Mouse (Mus musculus): ENCODE results near the gene Cnot2.
"Not testable (repeated sequence)": the region's sequence is repeated elsewhere in the genome, so short reads cannot be mapped to it uniquely, and the experiment has no call there.

Cnot2 gene

DNA sequence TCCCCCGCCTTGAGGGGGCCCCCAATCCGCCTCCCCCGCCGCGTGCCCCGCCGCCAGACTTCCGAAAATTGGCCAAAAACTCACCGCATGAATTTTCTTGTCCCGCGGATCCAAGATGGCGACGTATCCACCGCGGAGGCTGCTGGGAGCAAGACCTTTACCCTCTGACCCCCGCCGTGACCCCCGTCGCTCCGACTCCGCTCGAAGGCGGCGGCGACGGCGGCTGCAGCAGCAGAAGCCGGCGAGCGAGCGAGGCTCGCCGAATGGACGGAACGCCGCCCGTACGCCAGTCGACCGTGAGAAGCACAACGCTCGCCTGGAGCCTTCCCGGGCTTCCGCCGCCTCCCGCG lies at the start of gene Cnot2:
TSS of gene Cnot2 (minus strand) at position 143 of the 350 bp plus-strand sequence.
- DNase-seq = peak; percentile 86 to 97

DNA sequence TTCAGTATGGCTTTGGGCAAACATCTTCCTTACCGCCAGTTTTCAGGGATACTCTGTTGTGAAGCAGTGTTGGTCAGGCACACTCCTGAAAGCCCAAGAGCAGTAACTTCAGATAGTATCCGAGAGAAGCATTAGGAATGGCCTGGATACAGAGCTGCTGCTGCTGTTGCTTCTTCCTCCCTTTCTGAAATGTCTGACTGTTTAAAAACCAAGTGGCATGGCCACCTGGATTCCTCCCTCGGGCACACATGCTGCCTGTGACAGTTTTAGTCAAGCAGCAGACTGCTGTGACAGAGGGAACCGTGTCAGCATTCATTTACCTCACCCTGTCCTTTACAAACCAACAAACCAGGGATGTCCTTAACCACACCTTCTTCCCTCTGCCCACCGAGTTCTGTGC lies 47.6 kb upstream of the Cnot2 start:
- DNase-seq = no peak

DNA sequence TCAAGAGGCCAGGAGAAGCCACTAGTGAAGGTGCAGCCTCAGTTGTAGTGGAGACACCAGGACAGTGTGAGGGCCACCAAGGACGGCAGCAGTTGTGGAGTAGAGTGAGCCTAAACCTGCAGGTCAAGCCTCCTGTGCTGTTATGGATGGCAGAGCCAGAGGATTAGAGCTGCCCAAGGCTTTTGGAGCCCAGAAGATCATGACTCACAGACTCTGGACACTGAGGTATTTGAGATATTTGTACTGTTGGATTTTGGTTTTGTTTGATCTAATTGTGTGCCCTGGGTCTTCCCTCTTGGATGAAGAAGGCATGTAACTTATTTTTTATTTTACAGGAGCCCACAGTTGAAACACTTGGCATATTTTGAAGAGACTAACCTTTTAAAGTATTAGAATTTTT lies 44.7 kb upstream of the Cnot2 start:
- no peak for DNase-seq

DNA sequence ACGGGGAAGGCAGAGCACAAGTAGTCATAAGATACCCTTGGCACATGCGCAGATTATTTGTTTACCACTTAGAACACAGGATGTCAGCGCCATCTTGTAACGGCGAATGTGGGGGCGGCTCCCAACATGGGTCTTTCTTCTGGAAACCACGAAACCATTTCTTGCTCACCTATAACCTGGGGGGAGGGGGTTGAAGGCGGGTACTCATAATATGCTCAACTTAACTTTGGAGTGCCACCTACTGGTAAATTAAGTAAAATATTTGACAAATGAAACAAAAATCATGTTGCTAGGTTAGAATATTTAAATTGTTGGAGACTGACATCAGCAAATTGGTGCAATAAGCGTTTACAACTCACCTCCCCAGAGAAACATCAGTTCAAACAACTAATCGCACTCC lies 31.9 kb upstream of the Cnot2 start:
- peak in 1 of 2 experiments; percentile 9 for DNase-seq

DNA sequence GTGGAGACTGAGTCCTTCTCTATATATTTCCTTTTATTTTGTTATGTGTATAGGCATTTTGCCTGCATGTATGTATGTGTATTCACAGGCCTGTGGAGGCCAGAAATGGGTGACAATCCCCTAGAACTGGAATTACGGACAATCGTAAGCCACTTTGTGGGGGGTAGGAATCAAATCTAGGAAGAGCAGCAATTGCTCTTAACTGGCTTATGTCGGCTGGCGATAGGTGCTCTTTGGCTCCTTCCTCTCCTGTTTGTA lies 23.5 kb upstream of the Cnot2 start:
- DNase-seq = no peak

DNA sequence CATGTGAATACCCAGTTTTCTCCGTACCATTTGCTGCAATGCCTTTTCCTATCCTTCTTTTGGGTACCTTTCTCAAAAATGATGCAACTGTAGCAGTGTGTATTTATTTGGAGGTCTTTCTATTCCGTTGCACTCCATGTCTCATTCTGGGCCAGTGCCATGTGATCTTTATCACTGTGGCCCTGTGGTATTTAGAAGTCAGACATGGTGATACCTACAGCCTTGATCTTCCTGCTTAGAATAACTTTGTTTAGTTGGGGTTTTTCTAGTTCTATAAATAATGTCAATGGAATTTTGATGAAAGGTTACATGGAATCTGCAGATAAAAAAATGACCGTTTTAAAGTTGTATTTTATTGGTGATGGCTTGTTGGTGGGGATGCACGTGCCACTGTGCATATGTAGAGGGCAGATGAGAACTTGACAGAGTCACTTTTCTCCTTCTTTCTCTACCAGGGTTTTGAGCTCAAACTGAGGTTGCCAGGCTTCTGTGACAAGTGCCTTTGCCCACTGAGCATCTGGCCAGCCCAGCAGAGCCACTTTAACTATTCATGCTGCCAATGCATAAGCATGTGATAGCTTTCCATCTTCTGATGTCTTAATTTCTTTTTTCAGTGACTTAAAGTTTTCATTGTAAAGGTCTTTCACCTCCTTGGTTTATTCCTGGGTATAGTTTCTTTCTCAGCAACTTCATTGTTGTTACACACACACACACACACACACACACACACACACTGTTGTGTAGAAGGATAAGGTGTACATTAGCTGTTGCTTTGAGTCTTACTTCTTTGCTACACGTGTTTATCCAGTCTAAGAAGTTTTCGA lies 23.0 kb upstream of the Cnot2 start:
- no peak for DNase-seq

DNA sequence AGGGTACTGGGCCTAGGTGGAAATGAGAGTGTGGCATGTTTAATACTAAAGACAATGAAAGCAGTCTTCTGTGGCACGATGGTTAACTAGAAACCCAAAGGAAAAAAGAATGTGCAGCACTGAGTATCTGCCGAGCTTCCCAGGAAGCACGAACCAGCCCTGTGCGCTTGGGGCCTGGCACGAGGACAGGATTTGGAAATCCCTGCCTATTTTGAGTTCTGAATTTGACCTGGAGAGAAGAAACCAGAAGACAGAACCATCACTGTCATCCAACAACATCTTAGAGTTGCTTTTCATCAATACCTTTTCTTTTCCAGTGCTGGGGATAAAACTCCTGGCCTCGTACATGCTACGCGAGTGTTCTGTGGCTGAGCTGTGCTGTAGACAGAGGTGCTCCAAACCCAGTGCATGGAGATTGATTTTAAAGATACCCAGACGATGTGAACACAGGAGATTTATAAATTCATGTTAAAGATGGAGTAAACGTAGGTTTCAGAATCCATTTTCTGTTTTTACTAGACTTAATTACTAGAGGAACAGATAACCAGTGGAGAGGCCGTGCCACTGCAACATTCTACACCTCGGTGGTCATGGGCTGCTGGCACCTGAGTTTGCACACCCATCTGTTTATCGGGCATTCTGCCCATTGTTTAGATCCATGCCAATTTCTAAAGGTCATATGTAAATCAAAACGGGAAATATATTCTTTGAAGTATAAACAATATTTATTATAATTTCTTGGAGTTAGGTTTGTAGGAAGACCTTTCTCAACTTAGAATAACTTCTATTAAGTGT lies 17.9 kb upstream of the Cnot2 start:
- DNase-seq = no peak

DNA sequence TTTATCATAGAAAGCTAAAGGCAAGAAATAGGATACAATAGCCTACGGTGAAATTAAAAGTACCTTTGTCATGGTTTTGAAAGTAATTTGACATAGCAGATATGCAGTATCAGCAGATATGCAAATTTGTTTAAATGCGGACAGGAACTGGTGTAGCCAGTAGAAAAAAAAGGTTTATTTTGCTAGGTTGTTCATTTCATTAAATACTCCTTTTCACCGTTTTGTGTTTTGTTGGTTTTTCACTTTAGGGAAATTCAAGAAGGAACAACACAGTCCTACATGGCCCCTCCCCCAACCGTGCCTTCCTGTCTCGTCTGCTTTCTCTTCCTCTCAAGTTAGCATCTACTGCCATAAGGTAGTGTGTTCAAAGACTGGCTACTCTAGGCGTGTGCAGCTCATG lies 1.4 kb upstream of the Cnot2 start:
- peak; percentile 56 to 67 for DNase-seq

DNA sequence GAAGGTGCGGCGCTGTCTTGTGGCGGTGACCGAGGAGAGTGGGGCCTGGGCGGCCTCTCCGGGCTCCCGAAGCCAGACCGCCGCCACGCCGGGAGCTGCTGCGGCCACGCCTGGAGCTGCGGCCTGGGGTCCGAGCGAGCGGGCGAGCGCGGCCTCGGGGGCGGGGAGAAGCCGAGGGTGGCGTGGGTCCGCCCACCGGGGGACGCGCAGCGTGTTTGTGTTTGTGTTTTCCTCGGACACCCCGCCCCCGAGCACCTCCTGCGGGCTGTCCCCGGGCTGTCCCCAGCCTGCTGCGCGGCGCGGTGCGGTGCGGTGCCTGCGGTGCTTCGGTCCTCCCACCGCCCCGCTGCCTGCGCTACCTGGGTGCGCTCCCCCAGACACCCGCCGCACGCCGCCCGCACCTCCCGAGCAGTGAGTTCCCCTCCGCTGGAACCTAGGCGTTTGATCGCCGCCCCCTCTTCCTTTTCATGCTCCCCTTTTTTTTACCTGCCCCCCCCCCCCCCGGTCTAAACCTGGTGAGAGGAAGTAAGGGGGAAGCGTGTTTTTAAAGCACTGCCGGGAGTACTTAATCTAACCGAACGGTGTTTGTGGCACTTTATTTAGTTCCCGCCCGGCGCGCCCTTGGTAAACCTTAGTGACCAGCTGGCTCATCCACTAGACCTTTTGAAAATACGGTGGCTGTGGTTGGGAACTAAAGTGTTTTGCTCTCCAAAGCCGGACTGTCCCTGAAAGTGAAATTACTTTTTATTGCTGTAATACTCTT lies 589 bp upstream of the Cnot2 start:
- peak; percentile 61 to 66 for DNase-seq

DNA sequence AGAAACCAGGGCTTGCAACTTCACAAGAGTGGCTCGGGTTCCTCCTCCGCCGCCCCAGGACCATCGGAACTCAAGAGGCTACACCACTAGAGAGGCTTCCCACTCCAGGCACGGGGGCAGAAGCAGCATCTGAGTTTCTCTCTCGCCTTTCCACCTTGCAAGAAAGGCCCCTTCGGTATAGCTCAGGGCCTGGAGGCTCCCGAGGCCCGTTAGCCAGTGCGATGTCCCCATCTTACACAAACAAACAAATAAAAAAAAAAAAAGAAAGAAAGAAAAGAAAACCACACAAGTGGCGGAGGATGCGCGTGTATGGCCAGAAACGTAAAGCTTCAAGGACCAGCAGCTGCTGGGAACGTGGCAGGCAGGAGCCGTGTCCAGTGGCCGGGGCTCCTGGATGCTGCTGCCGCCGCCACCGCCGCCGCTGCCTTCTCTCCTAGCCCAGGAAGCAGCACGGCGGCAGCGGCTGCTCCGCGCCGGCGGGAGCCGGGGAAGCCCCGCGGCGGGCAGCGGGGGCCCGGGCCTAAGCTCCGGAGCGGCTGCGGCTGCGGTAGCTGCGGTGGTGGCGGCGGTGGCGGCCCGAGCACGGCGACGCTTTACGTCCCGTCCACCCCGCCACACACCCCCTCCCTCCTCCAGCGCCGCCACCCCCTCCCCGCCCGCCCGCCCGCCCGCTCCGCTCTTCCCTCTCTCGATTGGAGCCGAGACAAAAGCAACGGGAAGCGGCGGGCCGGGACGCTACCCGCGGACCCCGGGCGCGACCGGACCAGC lies 536 bp downstream of the Cnot2 start:
- DNase-seq = peak; percentile 51 to 59

DNA sequence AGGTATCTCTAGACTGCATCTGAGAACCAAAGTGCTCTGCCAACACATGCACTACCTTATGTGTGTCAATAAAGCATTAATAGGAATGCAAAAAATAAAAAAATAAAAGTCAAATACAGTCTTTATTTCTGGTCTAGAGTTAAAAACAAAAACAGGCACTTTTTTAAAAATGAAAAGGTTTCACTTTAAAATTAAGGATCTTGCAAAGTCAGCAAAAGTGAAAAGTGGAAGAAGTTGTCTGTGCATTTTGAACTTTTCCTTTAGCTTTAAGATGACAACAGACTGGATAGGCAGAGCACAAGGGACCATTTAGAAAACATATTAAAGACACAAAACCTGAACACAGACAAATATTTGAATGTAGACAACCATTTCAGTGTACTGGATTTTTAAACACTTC lies 1.8 kb downstream of the Cnot2 start:
- DNase-seq = no peak

DNA sequence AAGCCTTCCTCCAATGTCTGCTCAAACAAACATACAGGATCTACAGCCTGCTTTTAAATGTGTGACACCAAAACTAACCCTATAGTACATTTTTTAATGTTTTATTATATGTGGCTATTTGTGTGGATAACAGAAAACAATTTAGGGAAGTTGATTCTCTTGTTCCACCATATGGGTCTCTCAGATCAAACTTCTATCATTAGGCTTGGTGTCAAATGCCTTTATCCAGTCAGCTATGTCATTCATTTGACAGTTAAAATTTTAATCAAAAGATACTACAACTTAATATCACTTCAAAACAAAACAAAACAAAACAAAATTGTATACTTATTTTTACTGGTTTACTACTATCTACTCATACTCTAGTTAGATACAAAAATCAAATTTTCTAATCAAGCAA lies 2.9 kb downstream of the Cnot2 start:
- no peak for DNase-seq

DNA sequence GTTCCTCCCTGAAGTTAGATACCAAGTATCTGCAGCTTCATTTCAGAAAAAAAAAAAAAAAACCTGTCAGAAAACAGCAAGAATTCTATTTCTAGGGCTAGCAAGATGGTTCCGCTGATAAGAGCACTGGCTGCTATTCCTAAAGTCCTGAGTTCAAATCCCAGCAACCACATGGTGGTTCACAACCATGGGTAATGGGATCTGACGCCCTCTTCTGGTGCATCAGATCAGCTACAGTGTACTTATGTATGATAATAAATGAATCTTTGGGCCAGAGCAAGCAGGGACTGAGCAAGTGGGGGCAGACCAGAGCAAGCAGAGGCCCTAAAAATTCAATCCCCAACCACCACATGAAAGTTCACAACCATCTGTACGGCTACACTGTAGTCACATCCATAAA lies 4.1 kb downstream of the Cnot2 start:
- no peak for DNase-seq

DNA sequence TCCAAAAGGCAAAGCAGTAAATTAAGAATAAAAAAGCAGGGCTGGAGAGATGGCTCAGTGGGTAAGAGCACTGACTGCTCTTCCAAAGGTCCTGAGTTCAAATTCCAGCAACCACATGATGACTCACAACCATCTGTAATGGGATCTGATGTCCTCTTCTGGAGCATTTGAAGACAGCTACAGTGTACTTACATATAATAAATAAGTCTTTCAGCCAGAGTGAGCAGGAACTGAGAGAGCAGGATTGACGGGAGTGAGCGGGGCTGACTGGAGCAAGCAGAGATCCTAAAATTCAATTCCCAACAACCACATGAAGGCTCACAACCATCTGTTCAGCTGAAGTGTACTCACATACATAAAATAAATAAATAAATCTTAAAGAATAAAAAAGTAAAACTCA lies 5.2 kb downstream of the Cnot2 start:
- not testable (repeated sequence) for DNase-seq

DNA sequence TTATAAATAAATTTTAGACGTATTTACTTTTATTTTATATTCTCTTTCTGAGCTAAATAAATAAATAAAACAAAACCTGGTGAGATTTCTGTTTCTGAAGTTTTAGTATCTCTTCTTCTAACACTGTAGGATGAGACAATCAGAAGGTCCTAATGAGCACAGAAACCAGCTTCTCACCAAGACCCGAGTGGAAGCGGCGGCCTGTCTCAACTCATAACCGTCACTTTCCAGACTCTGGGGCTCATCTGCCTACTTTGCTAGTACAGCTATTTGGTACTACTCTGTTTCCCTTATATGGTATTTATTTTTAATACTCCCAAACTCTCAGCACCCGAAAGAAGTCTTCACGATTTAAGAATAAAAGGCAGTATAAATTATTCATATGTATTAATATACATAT lies 10.8 kb downstream of the Cnot2 start:
- no peak for DNase-seq

DNA sequence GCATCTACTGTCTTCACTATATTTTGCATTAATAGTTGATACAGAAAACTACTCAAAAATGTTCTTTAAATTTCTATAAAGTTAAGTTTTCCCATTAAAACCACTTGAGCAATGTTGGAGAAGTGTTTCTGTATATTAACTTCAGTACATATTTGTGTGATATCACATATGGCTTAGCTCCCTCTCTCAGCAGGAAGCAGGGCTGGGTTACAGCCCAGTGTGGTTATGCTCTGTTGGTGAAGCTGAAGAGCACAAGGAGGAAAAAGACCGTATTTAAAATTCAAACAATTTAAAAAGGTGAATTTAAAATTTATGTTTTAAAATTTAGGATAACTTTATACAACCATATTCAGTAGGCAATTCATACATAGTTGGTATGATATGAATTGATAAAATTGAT lies 12.8 kb downstream of the Cnot2 start:
- DNase-seq = no peak

DNA sequence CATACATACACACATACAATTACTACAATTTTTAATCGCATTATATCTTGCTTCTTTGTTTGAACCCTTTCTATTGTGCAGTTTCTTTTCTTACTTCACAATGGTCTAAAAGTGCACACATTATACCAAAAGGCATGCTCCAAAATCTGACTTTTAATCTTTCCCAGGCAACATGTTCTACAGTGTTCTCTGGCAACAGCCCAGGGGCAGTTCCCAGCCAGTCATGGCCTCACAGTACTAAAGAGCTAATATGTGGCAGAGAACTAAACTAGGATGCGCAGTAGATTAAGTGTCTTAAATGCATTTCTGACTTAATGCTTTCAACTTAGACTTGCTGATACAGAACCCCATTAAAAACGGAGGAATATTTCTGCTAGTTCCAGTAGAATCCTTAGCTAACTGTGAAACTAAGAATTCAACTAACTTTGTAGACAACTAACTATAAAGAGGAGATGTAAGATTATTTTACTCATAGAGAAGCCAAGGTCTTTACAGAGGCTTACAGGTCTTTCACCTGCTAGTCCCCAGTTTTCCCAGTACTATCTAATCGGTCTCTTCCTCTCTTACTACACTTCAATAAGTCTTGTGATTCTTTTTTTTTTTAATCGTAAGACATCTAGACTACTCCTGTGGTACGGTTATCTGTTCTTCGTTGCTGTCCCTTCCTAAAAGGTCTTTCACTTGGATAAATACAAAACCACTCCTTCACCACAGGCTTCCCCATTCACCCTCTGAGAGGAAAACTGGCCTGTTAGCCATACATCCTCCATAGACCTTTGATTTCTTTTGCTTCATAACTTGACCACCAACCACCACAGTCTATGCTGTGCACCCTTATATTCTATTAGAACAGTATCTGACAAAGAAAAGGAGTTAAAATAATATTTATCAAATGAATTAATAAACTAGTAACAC lies 13.6 kb downstream of the Cnot2 start:
- DNase-seq = no peak

DNA sequence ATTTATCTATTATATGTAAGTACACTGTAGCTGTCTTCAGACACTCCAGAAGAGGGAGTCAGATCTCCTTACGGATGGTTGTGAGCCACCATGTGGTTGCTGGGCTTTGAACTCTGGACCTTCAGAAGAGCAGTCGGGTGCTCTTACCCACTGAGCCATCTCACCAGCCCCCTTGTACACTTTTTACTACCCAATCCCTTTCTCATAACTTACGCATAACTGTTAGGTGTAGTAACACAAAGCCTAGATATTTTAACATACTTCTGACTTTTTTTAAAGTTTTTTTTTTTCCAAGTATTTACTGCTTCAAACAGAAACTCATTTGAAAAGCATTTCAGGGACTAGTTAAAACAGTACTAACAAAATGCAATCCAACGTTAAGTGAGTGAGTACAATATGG lies 14.8 kb downstream of the Cnot2 start:
- not testable (repeated sequence) for DNase-seq

DNA sequence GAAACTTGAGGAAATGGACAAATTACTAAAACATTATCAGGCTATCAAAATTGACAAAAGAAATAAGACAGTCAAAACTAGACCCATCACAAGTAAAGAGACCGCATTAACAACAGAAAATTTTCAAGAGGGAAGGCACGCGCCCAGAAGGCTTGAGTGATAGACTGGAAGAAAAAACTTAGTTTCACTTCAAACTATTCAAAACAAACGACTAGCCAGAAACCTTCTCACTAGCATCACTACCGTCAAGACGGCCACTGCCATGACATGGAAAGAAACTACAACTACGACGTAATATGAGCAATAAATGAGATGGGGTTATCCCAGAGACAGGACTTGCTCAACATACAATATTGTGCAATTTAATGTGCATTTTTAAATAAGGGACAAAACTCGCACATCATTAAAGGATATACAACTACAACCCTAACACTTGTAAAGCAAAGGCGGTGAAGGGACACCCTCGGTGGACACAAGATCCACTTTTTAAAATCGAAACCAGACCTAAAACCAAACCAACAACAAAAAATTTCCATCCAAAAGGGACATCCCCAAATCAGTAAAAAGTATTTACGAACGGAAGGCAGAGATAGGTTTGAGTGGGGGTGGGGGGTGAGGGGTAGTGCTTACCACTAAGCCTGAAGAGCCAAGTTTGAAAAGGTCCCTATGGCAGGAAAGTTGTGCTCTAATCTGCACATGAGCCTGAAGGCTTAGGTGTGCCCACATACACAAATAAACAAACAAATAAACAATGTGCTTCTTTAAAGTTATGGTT lies 16.3 kb downstream of the Cnot2 start:
- DNase-seq = no peak

DNA sequence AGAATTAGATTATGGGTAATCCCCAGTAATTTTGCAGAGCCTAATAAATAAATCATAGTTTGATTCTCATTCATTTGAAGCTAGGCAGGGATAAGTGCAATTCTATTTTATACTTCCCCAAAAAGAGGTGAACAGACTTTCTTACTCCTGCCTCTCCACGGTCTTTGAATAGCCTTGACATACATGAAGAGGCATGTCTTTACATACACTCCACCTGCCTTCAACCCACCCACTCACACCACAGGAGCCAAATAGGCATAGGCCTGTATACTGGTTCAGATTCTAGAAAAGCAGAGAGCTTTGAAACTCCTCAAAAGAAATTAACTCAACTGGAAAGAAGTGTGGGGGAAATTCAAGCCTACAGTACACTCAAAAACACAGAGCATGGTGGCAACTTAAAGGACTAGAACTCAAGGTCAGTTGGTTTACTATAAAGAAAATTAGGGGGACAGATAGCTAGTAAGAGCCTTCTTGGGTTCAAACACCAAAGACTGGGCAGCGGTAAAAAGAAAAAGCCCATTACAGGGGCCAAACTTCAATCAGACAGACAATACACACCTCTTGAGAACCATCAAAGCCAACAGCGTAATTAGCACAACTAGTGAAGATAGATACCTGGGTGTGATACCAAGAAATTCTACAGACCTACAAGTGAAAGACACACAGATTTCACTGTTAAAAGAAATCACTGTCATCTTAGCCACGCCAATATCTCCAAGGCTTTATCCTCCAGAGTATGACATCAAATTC lies 18.4 kb downstream of the Cnot2 start:
- no peak for DNase-seq

All from spleen, adult 18-20 months (tissue).